Mouse (Mus musculus): Measurements from ENCODE around the gene Nfatc2. TPM values are rescaled to one million over a fixed set of nuclear protein-coding genes. Genes with fewer than 3 reads are reported as not detected.
A peak's percentile ranks its signal among the peaks of the same experiment; 100 is the strongest.

Gene Nfatc2
- polyA plus RNA-seq, 1 experiment from 2014 or later: 3.2 TPM

- Histone ChIP-seq H3K27me3 (ENCODE audit: low read depth, poor library complexity, severe bottlenecking) (peaks cover 20% of the 10 kb centered on the region), H3K9me3 (replicated peaks) (0 out of 2 replicates have a peak, but pooled peaks cover 2% of the 10 kb centered on the region), H3K4me3 (no peak overlapping the region), H3K36me3 (no peaks in the 10 kb centered on the region), H3K4me1 (peaks cover 40% of the 10 kb centered on the region), H3K27ac (no peak overlapping the region)
- 85% methylated on average over 4 of the region's 4 CpGs for WGBS
- DNase-seq (ENCODE audit: low spot score): no peak
These were observed 23.6 kb upstream of the Nfatc2 start for GRCm38 (mm10) chr2:168625091-168625490.

DNA sequence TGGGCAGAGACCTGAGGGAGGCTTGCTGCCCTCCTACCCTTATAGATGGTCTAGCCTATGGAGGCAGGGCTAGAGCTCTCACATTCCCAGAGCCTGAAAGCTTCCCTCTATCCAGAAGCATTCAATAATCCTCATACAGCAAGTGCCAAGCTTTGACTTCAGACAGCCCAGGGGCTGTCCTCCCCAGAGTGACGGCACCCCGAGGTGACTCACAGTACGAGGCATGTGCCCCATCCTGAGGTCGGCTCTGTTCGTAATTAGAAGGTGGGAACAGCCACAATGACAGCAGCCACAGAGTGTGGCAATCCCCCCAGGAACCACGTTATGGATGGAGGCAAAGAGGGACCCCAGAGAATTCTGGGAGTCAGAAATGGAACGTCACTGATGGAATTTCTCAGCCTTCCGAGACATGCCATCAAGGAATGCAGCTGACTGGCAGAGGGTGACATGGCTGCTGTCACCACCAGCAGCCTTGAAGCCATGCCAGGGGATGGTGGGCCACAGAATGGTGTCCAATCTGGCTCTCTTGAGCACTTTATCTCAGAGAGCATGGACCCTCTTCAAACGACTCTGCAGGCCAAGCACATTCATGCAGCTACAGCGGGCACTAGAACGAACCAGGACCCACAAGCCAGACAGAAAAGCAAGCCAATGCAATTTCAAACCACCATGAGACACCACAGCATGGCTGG lies 19.8 kb upstream of the Nfatc2 start:
- WGBS: 87% methylated on average over 11 of the region's 11 CpGs
- H3K27me3 ChIP-seq (ENCODE audit: low read depth, poor library complexity, severe bottlenecking): peaks cover 8% of the 10 kb centered on the region; the same call in 1 of the 2 replicates
- H3K4me1 ChIP-seq: peaks cover 46% of the 10 kb centered on the region
- no peaks in the 10 kb centered on the region for H3K36me3 ChIP-seq
- no peak overlapping the region for H3K27ac ChIP-seq
- H3K4me3 ChIP-seq: no peak overlapping the region
- DNase-seq (ENCODE audit: low spot score): no peak
- 0 out of 2 replicates have a peak, but pooled peaks cover 2% of the 10 kb centered on the region for H3K9me3 ChIP-seq (replicated peaks)

- peak overlapping the region; percentile 82 for H3K27ac ChIP-seq
- H3K27me3 ChIP-seq (ENCODE audit: low read depth, poor library complexity, severe bottlenecking): no peaks in the 10 kb centered on the region
- H3K4me3 ChIP-seq: no peak overlapping the region; the same call in 1 of the 2 replicates
- peak; percentile 68 for DNase-seq (ENCODE audit: low spot score)
- peaks cover 63% of the 10 kb centered on the region for H3K4me1 ChIP-seq
- WGBS: 55% methylated on average over 15 of the region's 15 CpGs
- no peaks in the 10 kb centered on the region for H3K9me3 ChIP-seq (replicated peaks)
- no peaks in the 10 kb centered on the region for H3K36me3 ChIP-seq
These were observed 16.8 kb upstream of the Nfatc2 start for GRCm38 (mm10) chr2:168618205-168618717.

DNA sequence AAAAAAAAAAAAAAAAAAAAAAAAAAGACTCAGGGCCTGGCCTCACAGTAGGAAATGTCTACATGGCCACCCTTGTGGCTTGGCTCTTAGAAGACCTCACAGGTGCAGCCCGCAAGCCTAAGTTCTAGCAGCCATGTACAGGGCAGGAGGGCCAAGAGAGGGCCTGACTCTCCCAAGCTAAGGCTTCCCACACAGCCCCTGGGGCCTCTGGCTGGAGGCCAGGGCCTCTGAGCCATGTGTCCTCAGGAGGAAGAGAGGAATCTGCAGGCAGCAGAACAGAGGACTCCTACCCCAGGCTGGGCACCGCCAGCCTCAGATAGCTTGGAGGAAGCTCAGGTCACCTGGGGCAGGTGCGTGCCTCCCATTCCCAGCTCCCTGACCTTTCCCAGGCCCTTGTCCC lies 13.7 kb upstream of the Nfatc2 start:
- H3K27ac ChIP-seq: peak overlapping the region; percentile 66
- DNase-seq (ENCODE audit: low spot score): no peak
- no peaks in the 10 kb centered on the region for H3K36me3 ChIP-seq
- H3K4me3 ChIP-seq: no peak overlapping the region
- H3K9me3 ChIP-seq (replicated peaks): no peaks in the 10 kb centered on the region
- no peaks in the 10 kb centered on the region for H3K27me3 ChIP-seq (ENCODE audit: low read depth, poor library complexity, severe bottlenecking)
- H3K4me1 ChIP-seq: peaks cover 73% of the 10 kb centered on the region
- 88% methylated on average over 3 of the region's 3 CpGs for WGBS

GRCm38 (mm10) chr2:168614170-168614872 lies 12.9 kb upstream of the Nfatc2 start:
- H3K9me3 ChIP-seq (replicated peaks): no peaks in the 10 kb centered on the region
- no peak for DNase-seq (ENCODE audit: low spot score)
- peak overlapping the region; percentile 47 for H3K27ac ChIP-seq
- no peak overlapping the region; the same call in 1 of the 2 replicates for H3K4me3 ChIP-seq
- no peaks in the 10 kb centered on the region for H3K27me3 ChIP-seq (ENCODE audit: low read depth, poor library complexity, severe bottlenecking)
- 80% methylated on average over 18 of the region's 18 CpGs for WGBS
- no peaks in the 10 kb centered on the region for H3K36me3 ChIP-seq
- peaks cover 74% of the 10 kb centered on the region for H3K4me1 ChIP-seq

GRCm38 (mm10) chr2:168613092-168613880 lies 11.8 kb upstream of the Nfatc2 start:
- no peaks in the 10 kb centered on the region for H3K36me3 ChIP-seq
- WGBS: 37% methylated on average over 13 of the region's 13 CpGs
- H3K9me3 ChIP-seq (replicated peaks): no peaks in the 10 kb centered on the region
- no peaks in the 10 kb centered on the region; the same call in 1 of the 2 replicates for H3K27me3 ChIP-seq (ENCODE audit: low read depth, poor library complexity, severe bottlenecking)
- DNase-seq (ENCODE audit: low spot score): no peak
- no peak overlapping the region; the same call in 1 of the 2 replicates for H3K4me3 ChIP-seq
- peaks cover 74% of the 10 kb centered on the region for H3K4me1 ChIP-seq
- peak overlapping the region; percentile 47 for H3K27ac ChIP-seq

- WGBS: 86% methylated on average over 3 of the region's 3 CpGs
These were observed 9.5 kb upstream of the Nfatc2 start for GRCm38 (mm10) chr2:168610941-168611340.

GRCm38 (mm10) chr2:168609653-168610248 lies 8.3 kb upstream of the Nfatc2 start:
- Histone ChIP-seq H3K4me3 (no peak overlapping the region), H3K27ac (peak overlapping the region; percentile 7; the same call in 1 of the 2 replicates), H3K4me1 (peaks cover 54% of the 10 kb centered on the region), H3K9me3 (replicated peaks) (no peaks in the 10 kb centered on the region), H3K27me3 (ENCODE audit: low read depth, poor library complexity, severe bottlenecking) (peaks cover 3% of the 10 kb centered on the region; the same call in 1 of the 2 replicates), H3K36me3 (no peaks in the 10 kb centered on the region)
- WGBS: 63% methylated on average over 6 of the region's 6 CpGs
- no peak for DNase-seq (ENCODE audit: low spot score)

More at GRCm38 (mm10) chr2:168610941-168611340, 9.5 kb upstream of the Nfatc2 start:
- Histone ChIP-seq H3K27ac (peak overlapping the region; percentile 16; the same call in 1 of the 2 replicates), H3K9me3 (replicated peaks) (no peaks in the 10 kb centered on the region), H3K4me3 (no peak overlapping the region), H3K27me3 (ENCODE audit: low read depth, poor library complexity, severe bottlenecking) (peaks cover 3% of the 10 kb centered on the region; the same call in 1 of the 2 replicates), H3K36me3 (no peaks in the 10 kb centered on the region), H3K4me1 (peaks cover 56% of the 10 kb centered on the region)
- DNase-seq (ENCODE audit: low spot score): no peak

GRCm38 (mm10) chr2:168608125-168608564 lies 6.7 kb upstream of the Nfatc2 start:
- peak overlapping the region; percentile 54; the same call in 1 of the 2 replicates for H3K27ac ChIP-seq
- H3K36me3 ChIP-seq: no peaks in the 10 kb centered on the region
- H3K27me3 ChIP-seq (ENCODE audit: low read depth, poor library complexity, severe bottlenecking): peaks cover 13% of the 10 kb centered on the region
- WGBS: 71% methylated on average over 9 of the region's 9 CpGs
- no peaks in the 10 kb centered on the region for H3K9me3 ChIP-seq (replicated peaks)
- no peak for DNase-seq (ENCODE audit: low spot score)
- peaks cover 50% of the 10 kb centered on the region for H3K4me1 ChIP-seq
- H3K4me3 ChIP-seq: no peak overlapping the region

DNA sequence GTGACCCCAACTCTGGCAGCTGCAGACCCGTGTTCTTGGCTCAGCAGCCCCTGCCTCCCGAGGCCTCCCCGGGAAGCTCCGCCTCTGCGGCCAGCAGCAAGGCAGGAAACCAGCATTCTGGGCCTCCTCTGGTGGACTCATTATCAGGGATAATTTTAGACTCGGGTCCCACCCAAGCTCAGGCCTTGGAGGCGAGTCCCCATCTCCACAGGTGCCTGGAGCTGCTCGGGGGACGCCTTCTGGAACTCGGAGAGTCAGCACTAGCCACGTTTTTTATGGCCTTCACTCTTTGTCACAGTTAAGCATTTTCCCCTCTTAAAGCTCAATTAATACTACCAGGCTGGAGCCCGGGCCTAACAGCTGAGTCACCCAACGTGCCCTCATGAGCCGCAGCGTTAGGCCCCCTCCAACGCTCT lies 3.2 kb upstream of the Nfatc2 start:
- DNase-seq (ENCODE audit: low spot score): peak; percentile 53
- H3K27ac ChIP-seq: peak overlapping the region; percentile 72
- no peaks in the 10 kb centered on the region for H3K9me3 ChIP-seq (replicated peaks)
- peaks cover 65% of the 10 kb centered on the region for H3K4me1 ChIP-seq
- no peak overlapping the region for H3K4me3 ChIP-seq
- H3K36me3 ChIP-seq: no peaks in the 10 kb centered on the region
- WGBS: 29% methylated on average over 16 of the region's 16 CpGs
- H3K27me3 ChIP-seq (ENCODE audit: low read depth, poor library complexity, severe bottlenecking): peaks cover 48% of the 10 kb centered on the region

DNA sequence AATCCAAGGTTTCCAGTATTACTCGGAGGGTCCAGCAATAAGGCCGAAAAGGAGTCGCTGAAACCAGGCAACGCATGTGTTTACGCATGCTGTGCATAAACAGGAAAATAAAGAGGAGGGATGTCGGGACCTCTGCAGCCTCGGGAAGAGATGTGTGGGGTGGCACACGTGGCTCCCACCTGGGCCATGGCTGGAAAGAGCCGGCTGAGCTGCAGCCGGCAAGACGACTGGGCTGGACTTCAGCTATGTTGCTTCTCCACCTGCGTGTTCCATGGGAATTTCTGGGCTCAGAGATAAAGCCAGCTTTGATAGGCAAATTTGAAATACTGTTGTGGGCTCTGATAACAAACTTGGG lies 907 bp upstream of the Nfatc2 start:
- H3K9me3 ChIP-seq (replicated peaks): no peaks in the 10 kb centered on the region
- DNase-seq (ENCODE audit: low spot score): peak; percentile 55
- H3K4me1 ChIP-seq: peaks cover 56% of the 10 kb centered on the region
- no peaks in the 10 kb centered on the region for H3K36me3 ChIP-seq
- 30% methylated on average over 12 of the region's 12 CpGs for WGBS
- H3K4me3 ChIP-seq: peak overlapping the region; percentile 65
- peaks cover 71% of the 10 kb centered on the region for H3K27me3 ChIP-seq (ENCODE audit: low read depth, poor library complexity, severe bottlenecking)
- H3K27ac ChIP-seq: peak overlapping the region; percentile 88

All from limb, embryonic 10.5 days (tissue).